ENCODE assay signal across 7 mouse cellular contexts in genomic region chr6:38131801-38132231, GRCm38 (mm10). TPM values are rescaled to one million over a fixed set of nuclear protein-coding genes. Genes with fewer than 3 reads are reported as not detected.
DNase-seq lines count a peak whose midpoint lies in the region; ATAC-seq lines count a peak whose summit lies in the region.

No protein-coding gene starts in this region.

- no peak for DNase-seq in neural tube, embryonic 10.5 days (ENCODE audit: extremely low spot score, low spot score)
- peak; percentile 57 for DNase-seq in cerebellum, adult 8-10 months
- peak; percentile 60 for DNase-seq in ovary, postnatal 36 days (ENCODE audit: low spot score)
- no peak for DNase-seq in spleen, adult 18-20 months
- no peak for DNase-seq in liver

- H3K4me1 ChIP-seq in neural tube, embryonic 13.5 days (replicated peaks), result no peaks in the 10 kb centered on the region
- H3K4me1 ChIP-seq in heart, embryonic 15.5 days (replicated peaks), result peaks cover 11% of the 10 kb centered on the region

- no peaks in the 10 kb centered on the region for H3K27me3 ChIP-seq in neural tube, embryonic 13.5 days
- no peaks in the 10 kb centered on the region for H3K27me3 ChIP-seq in heart, embryonic 15.5 days

- no peak overlapping the region for H3K4me3 ChIP-seq in neural tube, embryonic 13.5 days
- no peak overlapping the region for H3K4me3 ChIP-seq in heart, embryonic 15.5 days

- H3K27ac ChIP-seq in neural tube, embryonic 13.5 days (replicated peaks), result peak overlapping the region; percentile 38; the same call in 1 of the 2 replicates
- H3K27ac ChIP-seq in heart, embryonic 15.5 days, result peak overlapping the region; percentile 42

- no peak; the same call in 1 of the 2 replicates for ATAC-seq in neural tube, embryonic 13.5 days (ENCODE audit: low read depth)
- ATAC-seq in heart, embryonic 15.5 days (replicated peaks; ENCODE audit: insufficient number of reproducible peaks, insufficient read depth, low FRiP score, low read depth), result 0 out of 2 replicates have a peak, but pooled peaks have one; percentile 33

- WGBS in neural tube, embryonic 13.5 days, result 86% methylated on average over 4 of the region's 4 CpGs
- 40% methylated on average over 4 of the region's 4 CpGs for WGBS in heart, embryonic 15.5 days

- H3K9ac ChIP-seq in neural tube, embryonic 13.5 days, result no peak overlapping the region
- no peak overlapping the region for H3K9ac ChIP-seq in heart, embryonic 15.5 days

- no peaks in the 10 kb centered on the region for H3K9me3 ChIP-seq in neural tube, embryonic 13.5 days
- H3K9me3 ChIP-seq in heart, embryonic 15.5 days (replicated peaks), result no peaks in the 10 kb centered on the region

- peaks cover 78% of the 10 kb centered on the region for H3K36me3 ChIP-seq in neural tube, embryonic 13.5 days
- peaks cover 5% of the 10 kb centered on the region; the same call in 1 of the 2 replicates for H3K36me3 ChIP-seq in heart, embryonic 15.5 days

- no peak overlapping the region for H3K4me2 ChIP-seq in neural tube, embryonic 13.5 days
- no peak overlapping the region for H3K4me2 ChIP-seq in heart, embryonic 15.5 days

RNA-seq across cellular contexts. Expression of gene Atp6v0a4, which starts 7.4 kb away (rescaled TPM):
- 0.29 and 0.31 TPM in 2 replicates for polyA plus RNA-seq in neural tube, embryonic 13.5 days (2015; fragmentation: Nextera tagmentation; extraction: Ambion mirVana)
- polyA plus RNA-seq in heart, embryonic 15.5 days (2015; fragmentation: Nextera tagmentation; extraction: Ambion mirVana), result 0.69 and 0.77 TPM in 2 replicates

RNA-seq across cellular contexts. Expression of gene Tmem213, which starts 22.8 kb away (rescaled TPM):
- not detected in 2 replicates for polyA plus RNA-seq in neural tube, embryonic 13.5 days (2015; fragmentation: Nextera tagmentation; extraction: Ambion mirVana)
- 1.3 and 2.0 TPM in 2 replicates for polyA plus RNA-seq in heart, embryonic 15.5 days (2015; fragmentation: Nextera tagmentation; extraction: Ambion mirVana)

Comparison
In these comparisons a context has a peak if more than half of its experiments do, and no peak if none do; other contexts are left out.
1. DNase-seq: peak in cerebellum, adult 8-10 months (single experiment) and ovary, postnatal 36 days (single experiment); none in neural tube, embryonic 10.5 days (single experiment), spleen, adult 18-20 months (0 of 2) and liver (single experiment).